Mouse (Mus musculus) limb, embryonic 14.5 days (tissue): ENCODE measurements around the gene Gfm2. TPM values are rescaled to one million over a fixed set of nuclear protein-coding genes. Genes with fewer than 3 reads are reported as not detected.

Experiments
- ATAC-seq: fragments of 200-750 bp; cut with Nextera tagmentation; 2 replicates; pipeline ENCODE4 v1.8.0; 2017; ENCODE audit warnings: low read depth, moderate number of reproducible peaks, moderate TSS enrichment; ENCODE audit not compliant: low FRiP score
- DNase-seq: peaks from one replicate; pipeline ENCODE4 v3.0.0-alpha.2; 2015; ENCODE audit warnings: low spot score
- H3K27ac ChIP-seq: fragments of 300-500 bp; sonication (generic); replicated peaks from 2 replicates; pipeline ENCODE4 v1.5.1; 2014; ENCODE audit warnings: low read depth, mild to moderate bottlenecking, low read length, moderate library complexity, mixed read lengths
- H3K27me3 ChIP-seq: fragments of 300-500 bp; sonication (generic); 2 replicates; pipeline ENCODE4 v1.6.1; 2014; ENCODE audit warnings: low read length, mixed read lengths; ENCODE audit not compliant: control insufficient read depth, insufficient read depth
- H3K36me3 ChIP-seq: fragments of 300-500 bp; sonication (generic); 2 replicates; pipeline ENCODE4 v1.6.1; 2014; ENCODE audit warnings: mild to moderate bottlenecking, low read length, moderate library complexity, mixed read lengths; ENCODE audit not compliant: control insufficient read depth, insufficient read depth
- H3K4me1 ChIP-seq: fragments of 300-500 bp; sonication (generic); 2 replicates; pipeline ENCODE4 v1.6.1; 2014; ENCODE audit warnings: antibody characterized with exemption, low read length, mixed read lengths; ENCODE audit not compliant: control insufficient read depth, insufficient read depth
- H3K4me2 ChIP-seq: fragments of 300-500 bp; sonication (generic); replicated peaks from 2 replicates; pipeline ENCODE4 v1.6.1; 2014; ENCODE audit warnings: low read depth, mild to moderate bottlenecking, low read length, moderate library complexity; ENCODE audit not compliant: severe bottlenecking
- H3K4me3 ChIP-seq: fragments of 300-500 bp; sonication (generic); replicated peaks from 2 replicates; pipeline ENCODE4 v1.5.1; 2014; ENCODE audit warnings: low read length
- H3K9ac ChIP-seq: fragments of 300-500 bp; sonication (generic); 2 replicates; pipeline ENCODE4 v1.6.1; 2014; ENCODE audit warnings: mild to moderate bottlenecking, low read depth, low read length, moderate library complexity; ENCODE audit not compliant: severe bottlenecking
- H3K9me3 ChIP-seq: fragments of 300-500 bp; sonication (generic); 2 replicates; pipeline ENCODE4 v1.6.1; 2016; ENCODE audit warnings: low read length; ENCODE audit not compliant: control insufficient read depth
- POLR2A ChIP-seq: fragments of 200-500 bp; IDR thresholded peaks from 2 replicates; pipeline ENCODE4 v1.8.0; 2012; ENCODE audit warnings: inconsistent platforms, mild to moderate bottlenecking, moderate library complexity, borderline replicate concordance; ENCODE audit not compliant: insufficient read depth, insufficient read length; ENCODE audit errors: extremely low read depth
- WGBS: fragments of 180-500 bp; shearing (Covaris S2); extraction: QIAGEN DNeasy Blood & Tissue Kit; methylation state at CpG from one replicate; pipeline ENCODE4 v1.1.7; 2014; 5-methylcytosine and 5-hydroxymethylcytosine counted together
- polyA plus RNA-seq, 2 experiments: library from polyadenylated mRNA; depleted of rRNA in 1 of 2; stranded (reverse) in 1 of 2; unstranded in 1 of 2; fragments of >200 nt; fragmentation: Nextera tagmentation in 1 of 2; extraction: Ambion mirVana in 1 of 2; gene quantifications; 2 replicates each; pipeline versions ENCODE4 v1.2.1 to v1.2.3; 2012 to 2014

Gene Gfm2
- polyA plus RNA-seq, 2 experiments = 26.9 to 28.2 TPM

DNA sequence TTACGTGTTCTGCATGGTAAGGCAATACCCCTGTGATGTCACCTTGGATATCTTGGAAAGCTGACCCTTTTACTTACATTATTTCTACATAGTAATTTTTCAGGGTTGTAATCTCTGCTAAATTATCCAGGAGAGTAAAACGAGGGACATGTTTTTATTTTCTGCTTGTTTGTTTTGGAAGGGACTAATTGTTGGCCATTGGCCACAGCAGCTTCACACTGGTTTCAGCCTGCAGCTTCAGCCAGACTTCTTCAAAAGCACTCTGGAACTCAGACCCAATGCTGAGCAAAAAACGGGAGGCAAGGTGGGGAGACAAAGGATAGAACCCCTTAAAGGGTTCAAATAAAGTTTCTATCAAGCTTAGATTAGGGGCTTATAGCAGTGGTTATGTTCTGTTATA is 92.4 kb downstream of the Gfm2 start:
- ATAC-seq = no peak

More for the DNA sequence above, 92.4 kb downstream of the Gfm2 start:
- Histone ChIP-seq H3K27ac (no peak overlapping the region), H3K4me2 (no peak overlapping the region), H3K36me3 (no peaks in the 10 kb centered on the region), H3K27me3 (no peaks in the 10 kb centered on the region), H3K9ac (no peak overlapping the region), H3K4me3 (no peak overlapping the region), H3K4me1 (no peaks in the 10 kb centered on the region), H3K9me3 (no peaks in the 10 kb centered on the region)
- no peak for TF ChIP-seq POLR2A
- no peak for DNase-seq
- 71% methylated on average over 3 of the region's 3 CpGs for WGBS

Other genes starting within 250 kb of the Gfm2 start
- 0.63 and 0.81 TPM in 2 replicates for gene Gcnt4, start 213.2 kb upstream of the Gfm2 start, polyA plus RNA-seq (2012; rRNA removed)
- gene Gcnt4, start 213.2 kb upstream of the Gfm2 start, polyA plus RNA-seq (2014; fragmentation: Nextera tagmentation; extraction: Ambion mirVana) = 0.26 and 0.44 TPM in 2 replicates
- not detected in 2 replicates for gene 1700029F12Rik, start 103.6 kb upstream of the Gfm2 start, polyA plus RNA-seq (2012; rRNA removed)
- not detected in 2 replicates for gene 1700029F12Rik, start 103.6 kb upstream of the Gfm2 start, polyA plus RNA-seq (2014; fragmentation: Nextera tagmentation; extraction: Ambion mirVana)
- 1.7 and 1.8 TPM in 2 replicates for gene Fam169a, start 70.7 kb upstream of the Gfm2 start, polyA plus RNA-seq (2012; rRNA removed)
- 2.8 and 3.6 TPM in 2 replicates for gene Fam169a, start 70.7 kb upstream of the Gfm2 start, polyA plus RNA-seq (2014; fragmentation: Nextera tagmentation; extraction: Ambion mirVana)
- gene Gm6169, start 38.7 kb upstream of the Gfm2 start, polyA plus RNA-seq (2012; rRNA removed) = 2.1 and 2.8 TPM in 2 replicates
- 5.0 and 5.1 TPM in 2 replicates for gene Gm6169, start 38.7 kb upstream of the Gfm2 start, polyA plus RNA-seq (2014; fragmentation: Nextera tagmentation; extraction: Ambion mirVana)
- gene Nsa2, start within 50 bp of the Gfm2 start, polyA plus RNA-seq (2012; rRNA removed) = 66.8 and 121 TPM in 2 replicates
- 88.3 and 88.4 TPM in 2 replicates for gene Nsa2, start within 50 bp of the Gfm2 start, polyA plus RNA-seq (2014; fragmentation: Nextera tagmentation; extraction: Ambion mirVana)
- 46.3 and 50.7 TPM in 2 replicates for gene Hexb, start 60.4 kb downstream of the Gfm2 start, polyA plus RNA-seq (2012; rRNA removed)
- gene Hexb, start 60.4 kb downstream of the Gfm2 start, polyA plus RNA-seq (2014; fragmentation: Nextera tagmentation; extraction: Ambion mirVana) = 60.1 and 60.5 TPM in 2 replicates
- 33.5 and 40.7 TPM in 2 replicates for gene Enc1, start 103.2 kb downstream of the Gfm2 start, polyA plus RNA-seq (2012; rRNA removed)
- 8.9 and 12.1 TPM in 2 replicates for gene Enc1, start 103.2 kb downstream of the Gfm2 start, polyA plus RNA-seq (2014; fragmentation: Nextera tagmentation; extraction: Ambion mirVana)